Comparison of ENCODE assay signal across 1 mouse cellular context in the genomic region with DNA sequence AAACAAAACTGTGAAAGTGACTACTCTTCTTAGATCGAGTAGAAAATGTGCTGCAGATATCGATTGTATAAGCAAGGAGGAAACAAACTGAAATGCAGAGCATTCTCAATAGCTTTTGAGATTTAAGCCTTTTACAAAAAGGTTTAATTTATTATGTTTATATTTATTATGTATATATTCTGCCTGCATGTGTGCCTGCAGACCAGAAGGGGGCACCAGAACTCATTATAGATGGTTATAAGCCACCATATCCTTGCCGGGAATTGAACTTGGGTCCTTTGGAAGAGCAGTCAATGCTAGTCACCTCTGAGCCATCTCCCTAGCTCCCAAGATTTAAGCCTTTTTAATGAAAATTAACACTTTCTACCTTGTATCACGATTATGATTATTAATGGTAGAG.
TF ChIP-seq lines count a peak whose summit lies in the region.

No protein-coding gene starts in this region.

TF ChIP-seq in MEL, 35 proteins besides CTCF, POLR2A, EP300 and RAD21 (continued from another document):
- TF ChIP-seq MXI1 (IDR thresholded peaks at IDR 0.05; ENCODE audit: low read depth, low read length) (no peak), ZKSCAN1 (IDR thresholded peaks at IDR 0.05; ENCODE audit: low read depth, low read length) (no peak), NRF1 (IDR thresholded peaks at IDR 0.05; ENCODE audit: insufficient read depth, low read depth, low read length, poor library complexity, severe bottlenecking) (no peak), TAL1 (IDR thresholded peaks at IDR 0.05; ENCODE audit: low read length) (no peak), TCF12 (IDR thresholded peaks at IDR 0.05; ENCODE audit: low read depth, low read length) (no peak), MYB (IDR thresholded peaks at IDR 0.05; ENCODE audit: low read depth, low read length) (no peak), USF1 (IDR thresholded peaks at IDR 0.05; ENCODE audit: low read depth, low read length) (no peak), RCOR1 (IDR thresholded peaks at IDR 0.05; ENCODE audit: low read depth, low read length) (no peak), SIN3A (IDR thresholded peaks at IDR 0.05; ENCODE audit: low read length) (no peak), MEF2A (IDR thresholded peaks at IDR 0.05; ENCODE audit: extremely low read depth, insufficient replicate concordance, low read depth, low read length, poor library complexity, severe bottlenecking) (no peak)
